Mouse (Mus musculus): ENCODE measurements around the gene Casc1. TPM values are rescaled to one million over a fixed set of nuclear protein-coding genes. Genes with fewer than 3 reads are reported as not detected.

Gene Casc1
- not detected for polyA plus RNA-seq (2015; fragmentation: Illumina TruSeq; extraction: RNeasy Lipid Tissue Mini Kit (QIAGEN cat#74804); ENCODE audit: insufficient read depth, low read depth, low replicate concordance)

GRCm38 (mm10) chr6:145210816-145211338 is at the start of gene Casc1, which contains the start of gene Etfrf1:
Gene Casc1 (minus strand): TSS chr6:145211005.
Gene Etfrf1 (plus strand): TSS chr6:145211134.

GRCm38 (mm10) chr6:145250185-145250791 is 39.5 kb upstream of the Casc1 start, which contains the start of gene Kras:
Gene Kras (minus strand): TSS chr6:145250239.

Other genes starting within 250 kb of the Casc1 start
- gene Bcat1, start 134.8 kb downstream of the Casc1 start, polyA plus RNA-seq (2015; fragmentation: Illumina TruSeq; extraction: RNeasy Lipid Tissue Mini Kit (QIAGEN cat#74804); ENCODE audit: insufficient read depth, low read depth, low replicate concordance): 0.52 TPM
- 15.2 TPM for gene Lrmp, start 95.4 kb downstream of the Casc1 start, polyA plus RNA-seq (2015; fragmentation: Illumina TruSeq; extraction: RNeasy Lipid Tissue Mini Kit (QIAGEN cat#74804); ENCODE audit: insufficient read depth, low read depth, low replicate concordance)
- 5.4 TPM for gene Etfrf1, start 129 bp upstream of the Casc1 start, polyA plus RNA-seq (2015; fragmentation: Illumina TruSeq; extraction: RNeasy Lipid Tissue Mini Kit (QIAGEN cat#74804); ENCODE audit: insufficient read depth, low read depth, low replicate concordance)
- gene Kras, start 39.2 kb upstream of the Casc1 start, polyA plus RNA-seq (2015; fragmentation: Illumina TruSeq; extraction: RNeasy Lipid Tissue Mini Kit (QIAGEN cat#74804); ENCODE audit: insufficient read depth, low read depth, low replicate concordance): 8.3 TPM

Data from pancreas, adult 10 weeks (tissue).